Mouse (Mus musculus) midbrain, postnatal 0 days (tissue): ENCODE results near the gene Rps6kc1. TPM values are rescaled to one million over a fixed set of nuclear protein-coding genes. Genes with fewer than 3 reads are reported as not detected.

Experiments used
- ATAC-seq: fragments of 200-750 bp; cut with Nextera tagmentation; 2 replicates; pipeline ENCODE4 v1.8.0; 2017; ENCODE audit warnings: moderate number of reproducible peaks, mild to moderate bottlenecking, moderate TSS enrichment, moderate library complexity; ENCODE audit not compliant: low FRiP score
- DNase-seq: peaks from one replicate; pipeline ENCODE4 v3.0.0-alpha.2; 2015; ENCODE audit warnings: low spot score
- H3K27ac ChIP-seq: fragments of 300-500 bp; sonication (generic); 2 replicates; pipeline ENCODE4 v1.5.1; 2014; ENCODE audit warnings: low read depth, mild to moderate bottlenecking, low read length, mixed read lengths
- H3K27me3 ChIP-seq: fragments of 300-500 bp; sonication (generic); 2 replicates; pipeline ENCODE4 v1.6.1; 2014; ENCODE audit warnings: low read length, control low read depth, mixed read lengths; ENCODE audit not compliant: insufficient read depth
- H3K36me3 ChIP-seq: fragments of 300-500 bp; sonication (generic); 2 replicates; pipeline ENCODE4 v1.6.1; 2014; ENCODE audit warnings: low read length, control low read depth, mixed read lengths; ENCODE audit not compliant: insufficient read depth
- H3K4me1 ChIP-seq: fragments of 300-500 bp; sonication (generic); 2 replicates; pipeline ENCODE4 v1.6.1; 2014; ENCODE audit warnings: mild to moderate bottlenecking, control low read depth, antibody characterized with exemption, low read length, mixed read lengths; ENCODE audit not compliant: insufficient read depth
- H3K4me2 ChIP-seq: fragments of 300-500 bp; sonication (generic); 2 replicates; pipeline ENCODE4 v1.6.1; 2014; ENCODE audit warnings: low read depth, mild to moderate bottlenecking, low read length, mixed read lengths; ENCODE audit not compliant: poor library complexity, severe bottlenecking
- H3K4me3 ChIP-seq: fragments of 300-500 bp; sonication (generic); 2 replicates; pipeline ENCODE4 v1.5.1; 2014; ENCODE audit warnings: low read depth, mild to moderate bottlenecking, low read length, moderate library complexity
- H3K9ac ChIP-seq: fragments of 300-500 bp; sonication (generic); replicated peaks from 2 replicates; pipeline ENCODE4 v1.6.1; 2014; ENCODE audit warnings: mild to moderate bottlenecking, low read length, moderate library complexity, mixed read lengths; ENCODE audit not compliant: poor library complexity, severe bottlenecking
- H3K9me3 ChIP-seq: fragments of 300-500 bp; sonication (generic); 2 replicates; pipeline ENCODE4 v1.6.1; 2016; ENCODE audit warnings: low read length, control low read depth
- CTCF ChIP-seq: IDR thresholded peaks from 2 replicates; pipeline ENCODE4 v1.5.1; 2016; ENCODE audit warnings: antibody characterized with exemption, mild to moderate bottlenecking
- WGBS: fragments of 180-500 bp; shearing (Covaris S2); extraction: QIAGEN DNeasy Blood & Tissue Kit; methylation state at CpG from one replicate; pipeline ENCODE4 v1.1.7; 2014; 5-methylcytosine and 5-hydroxymethylcytosine counted together
- polyA plus RNA-seq: library from polyadenylated mRNA; unstranded; fragments of >200 nt; fragmentation: Nextera tagmentation; extraction: Ambion mirVana; gene quantifications from 2 replicates; pipeline ENCODE4 v1.2.1, GENCODE M21; 2015
- total RNA-seq: library from RNA; depleted of rRNA; stranded (reverse); fragments of >200 nt; gene quantifications from 2 replicates; pipeline ENCODE4 v1.2.3, GENCODE M21; 2014; rRNA removed

Rps6kc1 gene
- total RNA-seq (44.7 and 47.9 TPM in 2 replicates), polyA plus RNA-seq (26.9 and 28.6 TPM in 2 replicates)

GRCm38 (mm10) chr1:190911415-190912123, at the start of gene Rps6kc1:
Gene Rps6kc1, minus strand, starts transcription at chr1:190911770.
- under 1% methylated on average over 47 of the region's 47 CpGs for WGBS
- peak; percentile 94 for ATAC-seq

GRCm38 (mm10) chr1:190958821-190959220, 47.3 kb upstream of the Rps6kc1 start:
- Histone ChIP-seq H3K4me3 (no peak overlapping the region), H3K4me2 (no peak overlapping the region), H3K27me3 (no peaks in the 10 kb centered on the region), H3K27ac (no peak overlapping the region), H3K9me3 (no peaks in the 10 kb centered on the region), H3K36me3 (peaks cover 64% of the 10 kb centered on the region), H3K9ac (no peak overlapping the region), H3K4me1 (no peaks in the 10 kb centered on the region)
- DNase-seq, result no peak
- no peak for TF ChIP-seq CTCF
- 95% methylated on average over 5 of the region's 5 CpGs for WGBS
- ATAC-seq, result no peak

More at GRCm38 (mm10) chr1:190911415-190912123, at the start of gene Rps6kc1:
- H3K4me3 ChIP-seq, result peak within 1 kb of the TSS; percentile 92
- H3K36me3 ChIP-seq, result no peaks in the 10 kb centered on the region
- DNase-seq, result peak; percentile 90
- peak within 1 kb of the TSS; percentile 89 for H3K9ac ChIP-seq
- peak within 1 kb of the TSS; percentile 83 for H3K4me2 ChIP-seq
- no peak for TF ChIP-seq CTCF
- H3K4me1 ChIP-seq, result peaks cover 5% of the 10 kb centered on the region; the same call in 1 of the 2 replicates
- no peaks in the 10 kb centered on the region for H3K27me3 ChIP-seq
- H3K9me3 ChIP-seq, result no peaks in the 10 kb centered on the region
- H3K27ac ChIP-seq, result peak within 1 kb of the TSS; percentile 81

GRCm38 (mm10) chr1:190953009-190953408, 41.4 kb upstream of the Rps6kc1 start:
- ATAC-seq, result no peak
- H3K9ac ChIP-seq, result no peak overlapping the region
- no peak for DNase-seq
- H3K27me3 ChIP-seq, result no peaks in the 10 kb centered on the region
- no peak overlapping the region for H3K4me2 ChIP-seq
- no peaks in the 10 kb centered on the region for H3K4me1 ChIP-seq
- WGBS, result 80% methylated on average over 3 of the region's 3 CpGs
- H3K36me3 ChIP-seq, result peaks cover 66% of the 10 kb centered on the region
- no peak overlapping the region for H3K27ac ChIP-seq
- no peak overlapping the region for H3K4me3 ChIP-seq
- H3K9me3 ChIP-seq, result no peaks in the 10 kb centered on the region
- TF ChIP-seq CTCF, result no peak

- no peak for TF ChIP-seq CTCF
- H3K36me3 ChIP-seq, result peaks cover 65% of the 10 kb centered on the region
- no peak overlapping the region for H3K27ac ChIP-seq
- no peaks in the 10 kb centered on the region for H3K27me3 ChIP-seq
- no peaks in the 10 kb centered on the region for H3K4me1 ChIP-seq
- H3K4me2 ChIP-seq, result no peak overlapping the region
- H3K9me3 ChIP-seq, result no peaks in the 10 kb centered on the region
- H3K9ac ChIP-seq, result no peak overlapping the region
- DNase-seq (no peak), ATAC-seq (no peak)
- WGBS, result 90% methylated on average over 5 of the region's 5 CpGs
- H3K4me3 ChIP-seq, result no peak overlapping the region
Observed at GRCm38 (mm10) chr1:190951014-190951413, 39.4 kb upstream of the Rps6kc1 start.

GRCm38 (mm10) chr1:190948846-190949245, 37.3 kb upstream of the Rps6kc1 start:
- no peak overlapping the region for H3K4me3 ChIP-seq
- no peaks in the 10 kb centered on the region for H3K4me1 ChIP-seq
- ATAC-seq (no peak), DNase-seq (peak; percentile 66)
- H3K27ac ChIP-seq, result no peak overlapping the region
- peaks cover 62% of the 10 kb centered on the region for H3K36me3 ChIP-seq
- no peak for TF ChIP-seq CTCF
- H3K4me2 ChIP-seq, result no peak overlapping the region
- H3K9me3 ChIP-seq, result no peaks in the 10 kb centered on the region
- H3K9ac ChIP-seq, result no peak overlapping the region
- 85% methylated on average over 17 of the region's 17 CpGs for WGBS
- H3K27me3 ChIP-seq, result no peaks in the 10 kb centered on the region

- H3K9me3 ChIP-seq, result no peaks in the 10 kb centered on the region
- TF ChIP-seq CTCF, result no peak
- H3K36me3 ChIP-seq, result peaks cover 60% of the 10 kb centered on the region
- H3K27me3 ChIP-seq, result no peaks in the 10 kb centered on the region
- no peaks in the 10 kb centered on the region for H3K4me1 ChIP-seq
- no peak overlapping the region for H3K9ac ChIP-seq
- no peak overlapping the region for H3K4me3 ChIP-seq
- no peak overlapping the region for H3K4me2 ChIP-seq
- peak; percentile 54 for DNase-seq
- H3K27ac ChIP-seq, result no peak overlapping the region
- no peak for ATAC-seq
- WGBS, result 83% methylated on average over 7 of the region's 7 CpGs
Observed at GRCm38 (mm10) chr1:190948439-190948838, 36.9 kb upstream of the Rps6kc1 start.
